ENCODE assay signal across 16 mouse cellular contexts in the genomic region with DNA sequence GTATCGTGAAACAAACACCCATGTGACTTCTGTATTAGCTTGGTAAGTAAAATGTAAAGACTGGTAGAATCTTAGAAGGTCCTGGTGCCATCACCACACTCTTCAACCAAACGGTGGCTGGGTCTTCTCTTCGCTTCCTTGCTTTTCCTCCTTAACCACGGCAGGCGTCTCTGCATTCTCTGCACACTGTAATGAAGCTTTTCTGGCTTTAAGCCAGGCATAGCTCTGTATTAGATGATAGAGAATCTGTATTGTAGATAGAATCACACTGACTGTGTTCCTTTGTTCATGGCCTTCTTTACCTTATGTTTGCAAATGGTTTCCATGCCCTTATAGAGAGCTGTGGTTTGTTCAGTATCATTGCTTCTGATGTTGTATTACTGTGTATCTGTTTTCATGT.
"Had no signal": no experiment of that assay in that cellular context is flagged by ENCODE, and none has a peak within 500 bp of the region (broad histone marks: within the 10 kb centered on the region; RNA-seq: fewer than 3 reads in every experiment).

No protein-coding gene starts in this region.

- H3K9me3 ChIP-seq: liver, embryonic 13.5 days; liver, embryonic 15.5 days; megakaryocyte, embryonic 14.5 days; midbrain, embryonic 13.5 days; neural tube, embryonic 12.5 days; stomach, embryonic 15.5 days had no signal

- H3K36me3 ChIP-seq: liver, embryonic 13.5 days; liver, embryonic 15.5 days; neural tube, embryonic 12.5 days; stomach, embryonic 15.5 days had no signal

- H3K27me3 ChIP-seq: liver, embryonic 13.5 days; liver, embryonic 15.5 days; midbrain, embryonic 13.5 days; neural tube, embryonic 12.5 days; stomach, embryonic 15.5 days had no signal

- DNase-seq: liver, embryonic 13.5 days; liver, postnatal 0 days; lung, adult 2 months; lung, postnatal 14 days; right cerebral cortex, postnatal 14 days; thymus, adult 2 months; thymus, postnatal 25 days; thymus, postnatal 4 days had no signal

- H3K4me2 ChIP-seq: liver, embryonic 13.5 days; liver, embryonic 15.5 days; midbrain, embryonic 11.5 days; midbrain, embryonic 13.5 days; neural tube, embryonic 12.5 days; stomach, embryonic 15.5 days had no signal

- H3K4me3 ChIP-seq: liver, embryonic 13.5 days; liver, embryonic 15.5 days; megakaryocyte, embryonic 14.5 days; midbrain, embryonic 13.5 days; neural tube, embryonic 12.5 days; stomach, embryonic 15.5 days had no signal

- H3K27ac ChIP-seq: liver, embryonic 13.5 days; liver, embryonic 15.5 days; macrophage; midbrain, embryonic 13.5 days; neural tube, embryonic 12.5 days; stomach, embryonic 15.5 days; stomach, postnatal 0 days had no signal

- H3K9ac ChIP-seq: liver, embryonic 13.5 days; liver, embryonic 15.5 days; liver, postnatal 0 days; midbrain, embryonic 13.5 days; neural tube, embryonic 12.5 days; stomach, embryonic 15.5 days had no signal

- H3K4me1 ChIP-seq: liver, embryonic 13.5 days; liver, embryonic 15.5 days; megakaryocyte, embryonic 14.5 days; midbrain, embryonic 13.5 days; neural tube, embryonic 12.5 days; stomach, embryonic 15.5 days had no signal

- ATAC-seq: liver, postnatal 0 days; midbrain, embryonic 13.5 days had no signal
